Mouse (Mus musculus): ENCODE results near the gene Hvcn1. TPM values are rescaled to one million over a fixed set of nuclear protein-coding genes. Genes with fewer than 3 reads are reported as not detected.
"Not testable (repeated sequence)": the region's sequence is repeated elsewhere in the genome, so short reads cannot be mapped to it uniquely, and the experiment has no call there.

Hvcn1 gene
- total RNA-seq (2021): 1 to 10 TPM; 1.7 to 6.8 TPM
- long read RNA-seq, experiment 1, partial matches to known transcripts: 0 of 6 reads
- long read RNA-seq, experiment 1, other reads (novel, unspliced or antisense): 3 of 6 reads
- long read RNA-seq, experiment 2, partial matches to known transcripts: 0 of 12 reads
- long read RNA-seq, experiment 2, other reads (novel, unspliced or antisense): 9 of 12 reads

DNA sequence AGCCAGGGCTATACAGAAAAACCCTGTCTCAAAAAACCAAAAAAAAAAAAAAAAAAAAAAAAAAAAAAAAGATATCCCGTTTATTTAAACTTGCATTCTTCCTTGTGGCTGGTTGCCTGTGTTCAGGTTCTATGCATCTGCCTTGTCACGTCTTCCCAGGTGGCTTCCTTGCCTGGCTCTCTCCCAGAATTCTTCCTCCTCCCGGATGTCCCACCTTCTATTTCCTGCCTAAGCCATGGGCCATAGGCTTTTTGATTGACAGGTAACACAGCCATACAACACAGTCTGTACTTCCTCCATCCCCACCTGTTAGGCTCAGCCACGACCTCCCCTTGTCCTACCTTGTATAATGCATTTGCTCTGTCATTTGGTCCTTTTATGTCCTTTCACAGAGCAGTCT lies at the start of gene Hvcn1:
Hvcn1 (plus strand) TSS at position 330 of the 400 bp plus-strand sequence.
- DNase-seq: no peak

- peak; percentile 90 to 94 for DNase-seq
Measured at GRCm38 (mm10) chr5:122157827-122158381, 48.7 kb upstream of the Hvcn1 start, which contains the start of gene Ppp1cc. Gene Ppp1cc (plus strand): TSS chr5:122158278.

DNA sequence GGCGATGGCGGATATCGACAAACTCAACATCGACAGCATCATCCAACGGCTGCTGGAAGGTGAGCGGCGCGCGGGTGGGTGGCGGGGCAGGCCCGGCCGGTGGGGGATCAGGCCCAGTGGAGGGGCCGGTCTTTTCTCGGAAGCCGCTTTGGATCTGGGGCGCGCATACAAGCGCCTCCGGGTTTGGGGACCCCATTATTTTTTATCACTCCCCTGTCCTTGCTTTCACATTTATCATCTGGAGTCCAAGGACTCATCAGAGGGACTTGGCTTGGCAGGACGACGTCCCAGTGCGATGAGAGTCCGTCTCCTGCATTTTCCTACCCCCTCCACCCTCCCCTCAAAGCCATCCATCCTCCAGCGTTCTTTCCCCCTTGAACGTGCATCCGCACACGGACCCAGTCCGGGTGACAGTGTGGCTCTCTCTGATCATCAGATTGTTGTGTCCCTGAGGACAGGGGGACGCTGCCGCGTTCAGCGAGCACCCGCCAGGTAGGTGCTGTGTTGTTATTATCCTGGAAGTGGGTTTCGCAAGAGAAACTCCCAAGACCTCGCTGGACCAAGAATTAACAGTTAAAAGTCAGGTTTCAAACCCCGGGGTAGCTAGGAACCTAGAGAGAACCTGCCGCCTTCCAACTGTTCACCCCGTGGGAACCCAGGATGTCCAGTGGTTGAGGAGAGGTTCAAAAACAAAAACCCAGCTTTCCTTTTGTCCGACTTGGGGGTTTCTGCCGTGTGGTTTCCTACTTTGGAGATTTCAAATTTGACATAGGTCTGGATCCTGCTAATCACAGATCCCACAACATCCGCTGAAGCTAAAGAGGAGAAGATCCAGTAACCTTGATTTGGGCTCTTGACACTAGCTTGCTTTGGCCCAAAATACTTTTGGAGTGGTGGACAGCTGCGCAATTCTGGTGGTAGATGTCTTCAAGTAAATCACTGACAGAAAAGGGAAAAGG lies 47.8 kb upstream of the Hvcn1 start:
- DNase-seq: peak in 1 of 2 experiments; percentile 58

DNA sequence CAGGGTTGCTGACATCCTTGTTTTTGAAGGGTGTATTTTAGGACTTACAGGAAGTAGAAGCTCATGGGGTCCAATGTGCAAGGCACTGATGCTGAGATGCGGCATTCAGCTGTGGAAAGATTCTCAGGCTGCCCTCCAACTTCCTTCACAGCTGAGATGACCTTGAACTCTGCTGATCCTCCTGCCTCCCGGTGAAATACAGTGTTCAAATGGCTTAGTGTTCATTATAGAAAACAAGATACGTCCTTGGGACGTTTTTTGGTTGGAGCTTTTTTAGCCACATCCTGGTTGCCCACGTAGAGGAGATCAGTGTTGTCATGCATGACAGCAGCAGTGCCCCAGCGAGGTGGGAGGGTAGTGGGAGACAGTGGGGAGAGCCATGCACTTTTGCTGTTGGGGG lies 43.4 kb upstream of the Hvcn1 start:
- peak in 1 of 2 experiments; percentile 29 for DNase-seq

DNA sequence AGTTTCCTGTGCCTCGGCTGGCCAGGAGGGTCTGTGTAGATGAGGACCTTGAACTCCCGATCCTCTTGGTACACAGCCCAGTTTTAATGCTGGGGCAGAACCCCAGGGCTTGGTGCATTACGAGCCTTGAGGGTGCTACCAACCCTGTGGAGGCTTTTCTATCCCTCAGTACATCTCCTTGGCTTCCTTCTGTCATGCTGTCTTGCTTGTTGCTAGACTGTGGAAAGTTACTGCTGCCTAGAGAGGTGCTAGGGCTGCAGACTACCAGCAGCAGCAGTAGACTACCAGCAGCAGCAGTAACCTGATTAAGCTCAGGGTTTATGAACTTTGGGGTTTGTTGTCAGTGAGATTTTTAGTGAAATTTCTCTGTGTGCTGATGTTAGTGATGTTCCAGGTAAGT lies 42.6 kb upstream of the Hvcn1 start:
- DNase-seq: no peak

GRCm38 (mm10) chr5:122165233-122165915 lies 41.2 kb upstream of the Hvcn1 start:
- DNase-seq: peak; percentile 54 to 66

DNA sequence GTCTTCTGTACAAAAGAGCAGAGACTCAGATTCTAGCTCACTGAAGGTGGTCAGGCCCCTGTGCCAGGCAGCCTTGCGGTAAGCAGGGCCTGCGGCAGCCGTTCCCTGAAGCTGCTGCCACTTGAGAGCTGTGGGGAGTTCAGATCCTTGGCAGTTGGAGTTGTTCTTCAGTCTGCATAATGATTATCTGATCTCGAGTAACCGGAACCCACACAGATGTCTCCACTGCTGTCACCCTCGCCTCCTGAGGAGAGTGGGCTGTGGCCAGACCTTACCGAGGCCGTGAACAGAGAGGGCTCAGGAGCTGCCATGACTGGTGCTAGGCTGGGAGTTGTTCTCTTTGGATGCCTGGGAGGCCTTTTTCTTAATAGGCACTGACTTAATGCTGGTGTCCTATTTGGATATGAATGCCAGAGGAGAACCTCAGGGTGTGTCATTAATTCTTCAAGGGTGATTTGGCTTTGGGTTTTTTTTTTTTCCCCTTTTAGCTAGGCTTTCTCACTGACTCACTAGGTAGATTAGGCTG lies 39.9 kb upstream of the Hvcn1 start:
- no peak for DNase-seq

- peak in 1 of 2 experiments; percentile 39 for DNase-seq
Measured at GRCm38 (mm10) chr5:122168344-122169069, 38.1 kb upstream of the Hvcn1 start.

- DNase-seq: no peak
Measured at GRCm38 (mm10) chr5:122171058-122171457, 35.5 kb upstream of the Hvcn1 start.

DNA sequence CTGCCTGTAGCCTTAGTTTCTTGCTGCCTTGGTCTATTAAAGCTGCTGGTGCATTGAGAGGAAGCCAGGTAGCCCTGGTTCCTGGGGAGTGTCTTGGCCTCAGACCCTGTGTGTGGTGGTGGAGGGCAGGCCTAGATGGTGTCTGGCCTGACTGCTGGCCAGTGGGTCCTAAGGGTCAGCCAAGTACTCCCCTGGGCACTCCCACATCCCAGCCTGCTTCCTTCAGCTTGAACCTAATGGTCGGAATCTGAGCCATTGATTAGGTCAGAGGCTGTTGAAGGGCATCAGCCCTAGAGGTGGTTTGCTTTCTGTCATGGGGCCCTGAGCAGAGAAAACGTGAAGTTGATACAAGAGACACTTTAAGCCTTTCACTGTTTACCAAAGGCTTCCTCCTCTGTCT lies 31.2 kb upstream of the Hvcn1 start:
- no peak for DNase-seq

DNA sequence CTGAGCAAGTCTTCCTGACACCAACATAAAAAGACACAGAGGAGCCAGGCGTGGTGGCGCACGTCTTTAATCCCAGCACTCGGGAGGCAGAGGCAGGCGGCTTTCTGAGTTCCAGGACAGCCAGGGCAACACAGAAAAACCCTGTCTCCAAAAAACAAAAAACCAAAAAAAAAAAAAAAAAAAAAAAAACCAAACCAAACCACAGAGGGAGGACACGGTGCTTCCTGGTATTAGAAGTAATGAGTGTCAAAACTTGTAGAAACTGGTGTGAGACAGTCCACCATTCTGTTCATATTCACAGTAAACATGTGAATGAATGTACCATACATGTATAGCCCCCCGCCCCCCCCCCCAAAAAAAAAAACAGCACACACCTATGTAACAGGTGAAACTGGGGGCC lies 30.6 kb upstream of the Hvcn1 start:
- DNase-seq: no peak

DNA sequence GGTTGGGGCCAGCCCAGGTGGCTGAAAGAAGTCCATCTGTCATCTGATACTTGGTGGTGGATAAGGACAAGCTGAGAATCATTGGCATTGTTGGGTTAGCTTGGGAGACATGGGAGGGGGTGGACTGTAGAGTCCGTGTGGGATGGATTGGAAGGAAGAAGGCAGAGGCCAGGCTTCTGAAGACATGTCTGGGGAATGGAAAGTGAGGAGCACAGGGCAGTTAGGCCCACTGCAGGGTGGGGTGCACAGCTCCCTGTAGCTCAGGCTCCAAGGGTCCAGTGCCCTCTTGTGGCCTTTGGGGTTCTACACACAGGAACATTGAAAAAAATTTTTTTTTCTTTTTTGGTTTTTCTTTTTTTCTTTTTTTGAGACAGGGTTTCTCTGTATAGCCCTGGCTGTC lies 30.2 kb upstream of the Hvcn1 start:
- DNase-seq: peak; percentile 59 to 72

DNA sequence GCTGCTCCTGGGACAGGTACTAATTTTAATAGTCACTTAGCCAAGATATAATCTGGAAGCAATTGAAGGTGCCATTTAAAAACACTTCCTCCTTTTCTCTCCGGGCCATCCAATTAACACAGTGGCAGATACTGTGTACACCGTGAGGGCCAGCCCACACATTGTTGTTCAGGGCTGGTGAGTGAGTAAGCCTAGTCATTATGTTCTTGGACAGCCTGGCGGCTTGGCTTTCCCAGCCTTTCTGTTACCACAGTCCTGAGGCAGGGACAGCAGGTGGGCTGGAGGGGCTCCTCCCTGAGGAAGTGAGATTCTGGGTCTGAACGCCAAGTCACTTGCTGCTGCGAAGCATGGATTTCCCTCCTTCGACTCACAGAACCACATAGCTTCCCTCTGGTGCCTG lies 26.9 kb upstream of the Hvcn1 start:
- DNase-seq: no peak

DNA sequence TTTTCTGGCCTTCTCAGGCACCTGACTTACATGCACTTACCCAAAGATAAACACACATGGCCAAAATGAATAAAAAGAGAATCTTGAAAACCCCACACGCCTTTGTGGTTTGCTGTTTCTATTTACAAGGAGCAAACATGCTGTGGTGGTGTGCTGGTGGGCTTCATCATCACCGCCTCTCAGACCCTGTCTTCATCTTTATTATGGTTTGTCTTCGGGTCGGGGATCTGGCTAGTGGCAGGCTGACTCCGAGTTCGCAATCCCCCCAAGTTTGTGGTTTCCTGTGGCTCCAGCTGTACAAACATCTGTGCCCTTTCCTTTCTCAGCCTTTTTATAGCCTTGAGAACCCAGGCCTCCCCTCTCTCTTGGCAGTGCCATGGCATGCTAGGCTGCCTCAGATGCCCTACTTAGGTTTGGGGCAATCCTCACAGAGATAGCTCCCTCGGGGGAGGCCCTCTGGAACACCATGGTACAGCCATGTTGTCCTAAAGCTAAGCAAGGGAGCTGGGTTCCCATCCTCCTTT lies 22.3 kb upstream of the Hvcn1 start:
- DNase-seq: no peak

GRCm38 (mm10) chr5:122184858-122185257 lies 21.7 kb upstream of the Hvcn1 start:
- not testable (repeated sequence) for DNase-seq

- no peak for DNase-seq
Measured at GRCm38 (mm10) chr5:122189115-122189514, 17.5 kb upstream of the Hvcn1 start.

DNA sequence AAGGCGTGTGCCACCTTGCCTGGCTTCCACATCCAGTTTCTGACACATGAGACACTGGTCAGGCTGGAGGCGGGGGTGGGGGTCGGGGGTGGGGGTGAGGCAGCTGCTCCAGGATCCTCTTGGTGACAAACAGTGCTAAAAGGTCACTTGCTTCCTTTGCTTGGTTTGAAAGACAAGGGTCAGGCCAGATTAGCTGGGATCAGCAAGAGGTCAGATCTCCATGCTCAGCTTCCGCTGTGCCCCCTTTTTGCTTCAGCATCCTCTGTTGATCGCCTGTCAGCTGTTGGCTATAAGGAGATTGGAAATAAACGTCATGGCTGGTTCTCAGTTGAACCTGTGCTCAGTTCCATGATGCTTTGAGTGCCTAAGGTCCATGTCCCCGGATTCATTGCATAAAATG lies 16.1 kb upstream of the Hvcn1 start:
- DNase-seq: no peak

GRCm38 (mm10) chr5:122191269-122192063 lies 15.1 kb upstream of the Hvcn1 start:
- DNase-seq: no peak

DNA sequence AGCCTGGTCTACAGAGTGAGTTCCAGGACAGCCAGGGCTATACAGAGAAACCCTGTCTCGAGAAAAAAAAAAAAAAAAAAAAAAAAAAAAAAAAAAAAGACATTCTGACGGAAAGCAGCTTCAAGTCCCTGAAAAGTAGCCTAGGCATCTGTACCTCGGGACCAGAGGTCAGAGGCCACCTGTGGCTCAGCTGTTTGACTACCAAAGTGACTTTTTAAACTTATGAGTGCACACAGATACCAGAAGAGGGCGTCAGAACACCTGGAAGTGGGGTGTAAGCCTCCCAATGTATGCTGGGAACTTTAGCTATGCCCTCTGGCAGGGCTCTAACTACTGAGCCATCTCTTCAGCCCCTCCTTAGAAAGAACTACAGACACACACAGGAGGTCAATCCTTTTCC lies 14.3 kb upstream of the Hvcn1 start:
- DNase-seq: no peak

DNA sequence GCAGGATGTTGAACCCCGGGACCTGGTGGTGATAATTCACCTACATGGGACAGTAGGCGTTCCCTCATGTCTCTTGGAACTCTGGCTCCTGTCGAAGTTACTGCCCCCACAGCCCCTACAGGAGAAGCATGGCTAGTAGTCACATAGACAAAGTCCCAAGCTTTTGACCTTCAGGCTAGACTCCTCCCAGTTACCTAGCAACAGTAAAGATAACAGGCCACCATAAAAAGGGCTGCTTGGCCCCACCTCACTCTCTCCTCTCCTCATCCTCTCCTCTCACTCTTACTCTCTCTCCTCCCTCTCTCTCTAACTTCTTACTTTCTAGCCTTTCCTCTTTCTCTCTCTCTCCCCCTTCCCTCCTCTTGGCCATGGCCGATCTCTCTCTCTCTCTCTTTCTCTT lies 5.7 kb upstream of the Hvcn1 start:
- DNase-seq: no peak
